Mouse (Mus musculus): ENCODE data around the gene Stat4.

GRCm38 (mm10) chr1:52100496-52100895, 113.5 kb downstream of the Stat4 start:
- TF ChIP-seq GATA1 (IDR thresholded peaks at IDR 0.05; ENCODE audit: borderline replicate concordance, low read length) (no peak), FLI1 (IDR thresholded peaks at IDR 0.05; ENCODE audit: low read length) (no peak)
